Mouse (Mus musculus): Measurements from ENCODE around the gene Rspry1. TPM values are rescaled to one million over a fixed set of nuclear protein-coding genes. Genes with fewer than 3 reads are reported as not detected.

Gene Rspry1
- polyA plus RNA-seq, 1 experiment from 2014 or later = 54.4 TPM

DNA sequence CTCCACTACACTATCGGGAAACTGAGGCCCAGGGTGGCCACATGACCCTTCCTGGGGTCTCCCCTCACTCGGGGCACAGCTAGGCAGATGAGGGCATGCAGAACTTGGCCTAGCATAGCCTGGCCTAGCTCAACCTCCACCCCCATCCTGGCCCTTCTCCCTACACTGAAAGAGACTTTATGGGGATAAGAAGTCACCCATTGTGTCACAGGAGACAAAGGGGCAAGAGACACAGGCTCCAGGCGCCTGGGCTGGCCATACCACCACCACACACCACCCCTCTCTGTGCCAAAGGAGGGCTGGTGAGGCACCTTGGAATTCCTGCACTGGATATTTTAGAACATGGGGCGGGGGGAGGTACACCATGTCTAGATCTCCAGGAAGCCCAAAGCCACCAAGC, 82.5 kb downstream of the Rspry1 start:
- Histone ChIP-seq H3K4me3 (replicated peaks; ENCODE audit: low read depth, low read length) (no peak overlapping the region), H3K27me3 (ENCODE audit: control insufficient read depth, insufficient read depth, low read length) (no peaks in the 10 kb centered on the region), H3K4me1 (ENCODE audit: control insufficient read depth, insufficient read depth, low read length) (no peaks in the 10 kb centered on the region), H3K9ac (replicated peaks; ENCODE audit: low read length) (no peak overlapping the region), H3K36me3 (ENCODE audit: control insufficient read depth, insufficient read depth, low read length) (no peaks in the 10 kb centered on the region), H3K27ac (replicated peaks; ENCODE audit: low read depth, low read length) (no peak overlapping the region), H3K4me2 (ENCODE audit: low read length) (no peak overlapping the region), H3K9me3 (ENCODE audit: control insufficient read depth, low read length) (no peaks in the 10 kb centered on the region)
- ATAC-seq (ENCODE audit: low FRiP score, low TSS enrichment) (no peak), DNase-seq (no peak)
- 68% methylated on average over 4 of the region's 4 CpGs for WGBS

DNA sequence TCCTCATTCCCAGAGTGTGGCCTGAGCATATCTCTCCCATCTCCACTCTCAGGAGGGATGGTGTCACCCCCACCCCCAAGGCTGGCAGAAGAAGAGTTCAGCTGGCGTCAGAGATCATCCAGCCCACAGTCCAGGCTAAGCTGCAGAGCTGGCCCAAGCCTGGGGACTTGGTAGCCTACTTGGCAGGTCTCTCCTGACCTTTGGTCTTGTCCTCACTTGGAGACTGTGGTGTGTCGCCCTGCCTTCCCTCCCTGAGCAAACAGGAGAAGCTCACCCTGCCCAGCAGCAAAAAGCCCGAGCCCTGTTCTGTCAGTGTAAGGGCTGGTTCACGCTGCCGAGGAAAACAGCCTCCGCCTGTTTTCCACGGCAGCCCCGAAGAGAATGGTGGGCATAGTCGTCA, 84.2 kb downstream of the Rspry1 start:
- no peak for DNase-seq
- Histone ChIP-seq H3K4me2 (ENCODE audit: low read length) (no peak overlapping the region), H3K36me3 (ENCODE audit: control insufficient read depth, insufficient read depth, low read length) (no peaks in the 10 kb centered on the region), H3K4me1 (ENCODE audit: control insufficient read depth, insufficient read depth, low read length) (no peaks in the 10 kb centered on the region), H3K27ac (replicated peaks; ENCODE audit: low read depth, low read length) (no peak overlapping the region), H3K27me3 (ENCODE audit: control insufficient read depth, insufficient read depth, low read length) (no peaks in the 10 kb centered on the region), H3K9me3 (ENCODE audit: control insufficient read depth, low read length) (no peaks in the 10 kb centered on the region), H3K9ac (replicated peaks; ENCODE audit: low read length) (no peak overlapping the region), H3K4me3 (replicated peaks; ENCODE audit: low read depth, low read length) (no peak overlapping the region)
- WGBS = 76% methylated on average over 9 of the region's 9 CpGs
- no peak for ATAC-seq (ENCODE audit: low FRiP score, low TSS enrichment)

DNA sequence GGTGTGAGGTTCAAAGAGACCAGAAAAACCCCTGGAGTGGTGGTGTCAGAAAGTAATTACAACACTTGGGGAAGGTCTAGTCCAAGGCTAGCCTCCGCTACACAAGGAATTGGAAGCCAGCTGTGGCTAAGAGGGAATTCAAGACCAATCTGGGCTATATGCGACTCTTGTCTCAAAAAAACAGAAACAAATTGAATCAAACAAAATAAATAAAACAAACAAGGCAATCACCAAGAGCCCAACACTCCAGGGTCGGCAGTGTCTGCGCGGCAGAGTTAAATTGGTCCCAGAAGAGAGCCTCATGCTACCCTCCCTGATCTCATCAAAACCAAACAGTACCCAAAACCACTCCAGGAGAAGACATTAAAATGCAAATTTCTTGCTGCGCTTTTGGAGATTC, 93.0 kb downstream of the Rspry1 start:
- peaks cover 43% of the 10 kb centered on the region for H3K27me3 ChIP-seq (ENCODE audit: control insufficient read depth, insufficient read depth, low read length)
- DNase-seq (no peak), ATAC-seq (ENCODE audit: low FRiP score, low TSS enrichment) (no peak)
- no peak overlapping the region for H3K27ac ChIP-seq (replicated peaks; ENCODE audit: low read depth, low read length)
- H3K4me2 ChIP-seq (ENCODE audit: low read length) = no peak overlapping the region
- H3K4me3 ChIP-seq (replicated peaks; ENCODE audit: low read depth, low read length) = no peak overlapping the region
- H3K9ac ChIP-seq (replicated peaks; ENCODE audit: low read length) = no peak overlapping the region
- H3K9me3 ChIP-seq (ENCODE audit: control insufficient read depth, low read length) = no peaks in the 10 kb centered on the region
- 3% methylated on average over 6 of the region's 6 CpGs for WGBS
- H3K4me1 ChIP-seq (ENCODE audit: control insufficient read depth, insufficient read depth, low read length) = peaks cover 12% of the 10 kb centered on the region
- H3K36me3 ChIP-seq (ENCODE audit: control insufficient read depth, insufficient read depth, low read length) = no peaks in the 10 kb centered on the region

DNA sequence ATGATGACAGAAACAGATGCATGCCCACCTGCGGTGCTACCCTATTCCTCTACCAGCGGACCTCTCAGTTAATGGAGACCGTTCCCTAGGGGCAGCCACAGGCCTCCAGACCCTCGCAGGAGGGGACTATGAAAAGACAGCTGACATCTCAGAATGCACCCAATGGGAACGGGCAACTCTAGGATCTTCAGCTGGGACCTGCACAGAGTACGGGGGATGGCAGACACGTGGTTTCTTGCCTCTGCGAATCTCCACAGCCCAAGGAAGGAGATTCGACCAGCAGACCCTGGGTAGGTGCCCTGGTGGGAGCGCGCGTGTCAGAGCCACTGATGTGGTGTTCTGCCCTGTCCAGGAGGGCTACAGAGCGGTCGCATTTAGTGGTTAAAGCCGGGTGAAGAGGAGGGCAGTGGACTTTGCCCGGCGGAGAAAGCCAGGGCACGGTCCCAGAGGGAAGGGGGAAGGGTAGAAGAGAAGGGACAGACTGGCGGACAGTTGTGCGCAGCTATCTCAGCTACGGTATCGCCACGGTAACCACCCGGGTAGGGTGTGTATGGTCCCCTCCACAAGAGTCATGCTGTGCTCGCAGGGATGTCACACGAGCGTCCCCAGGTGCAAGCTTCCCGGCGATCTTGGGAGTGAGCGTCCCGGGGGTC, 93.7 kb downstream of the Rspry1 start:
- Histone ChIP-seq H3K4me3 (replicated peaks; ENCODE audit: low read depth, low read length) (peak overlapping the region; percentile 38), H3K27me3 (ENCODE audit: control insufficient read depth, insufficient read depth, low read length) (peaks cover 43% of the 10 kb centered on the region), H3K9ac (replicated peaks; ENCODE audit: low read length) (peak overlapping the region; percentile 40; the same call in 1 of the 2 replicates), H3K4me2 (ENCODE audit: low read length) (peak overlapping the region; percentile 68), H3K9me3 (ENCODE audit: control insufficient read depth, low read length) (no peaks in the 10 kb centered on the region), H3K27ac (replicated peaks; ENCODE audit: low read depth, low read length) (no peak overlapping the region), H3K4me1 (ENCODE audit: control insufficient read depth, insufficient read depth, low read length) (peaks cover 12% of the 10 kb centered on the region), H3K36me3 (ENCODE audit: control insufficient read depth, insufficient read depth, low read length) (no peaks in the 10 kb centered on the region)
- under 1% methylated on average over 31 of the region's 31 CpGs for WGBS
- peak; percentile 34 for ATAC-seq (ENCODE audit: low FRiP score, low TSS enrichment)
- DNase-seq = peak; percentile 36

GRCm38 (mm10) chr8:94695994-94696384, 94.3 kb downstream of the Rspry1 start, which contains the start of gene Pllp:
TSS of gene Pllp (minus strand) at chr8:94696278.
- under 1% methylated on average over 41 of the region's 41 CpGs for WGBS
- H3K27me3 ChIP-seq (ENCODE audit: control insufficient read depth, insufficient read depth, low read length) = peaks cover 43% of the 10 kb centered on the region
- no peaks in the 10 kb centered on the region for H3K36me3 ChIP-seq (ENCODE audit: control insufficient read depth, insufficient read depth, low read length)
- peak; percentile 37 for ATAC-seq (ENCODE audit: low FRiP score, low TSS enrichment)
- peak within 1 kb of the TSS; percentile 68 for H3K4me2 ChIP-seq (ENCODE audit: low read length)
- no peak within 1 kb of the TSS for H3K27ac ChIP-seq (replicated peaks; ENCODE audit: low read depth, low read length)
- no peaks in the 10 kb centered on the region for H3K9me3 ChIP-seq (ENCODE audit: control insufficient read depth, low read length)
- peak within 1 kb of the TSS; percentile 40; the same call in 1 of the 2 replicates for H3K9ac ChIP-seq (replicated peaks; ENCODE audit: low read length)
- H3K4me3 ChIP-seq (replicated peaks; ENCODE audit: low read depth, low read length) = peak within 1 kb of the TSS; percentile 38
- DNase-seq = peak; percentile 73
- H3K4me1 ChIP-seq (ENCODE audit: control insufficient read depth, insufficient read depth, low read length) = peaks cover 12% of the 10 kb centered on the region

- Histone ChIP-seq H3K27me3 (ENCODE audit: control insufficient read depth, insufficient read depth, low read length) (peaks cover 43% of the 10 kb centered on the region), H3K9ac (replicated peaks; ENCODE audit: low read length) (no peak overlapping the region), H3K4me1 (ENCODE audit: control insufficient read depth, insufficient read depth, low read length) (peaks cover 12% of the 10 kb centered on the region), H3K27ac (replicated peaks; ENCODE audit: low read depth, low read length) (no peak overlapping the region), H3K4me2 (ENCODE audit: low read length) (peak overlapping the region; percentile 68), H3K36me3 (ENCODE audit: control insufficient read depth, insufficient read depth, low read length) (no peaks in the 10 kb centered on the region), H3K9me3 (ENCODE audit: control insufficient read depth, low read length) (no peaks in the 10 kb centered on the region), H3K4me3 (replicated peaks; ENCODE audit: low read depth, low read length) (no peak overlapping the region; the same call in 1 of the 2 replicates)
- ATAC-seq (ENCODE audit: low FRiP score, low TSS enrichment) (no peak), DNase-seq (no peak)
- WGBS = 54% methylated on average over 3 of the region's 3 CpGs
Observed at GRCm38 (mm10) chr8:94696566-94696965, 94.8 kb downstream of the Rspry1 start.

DNA sequence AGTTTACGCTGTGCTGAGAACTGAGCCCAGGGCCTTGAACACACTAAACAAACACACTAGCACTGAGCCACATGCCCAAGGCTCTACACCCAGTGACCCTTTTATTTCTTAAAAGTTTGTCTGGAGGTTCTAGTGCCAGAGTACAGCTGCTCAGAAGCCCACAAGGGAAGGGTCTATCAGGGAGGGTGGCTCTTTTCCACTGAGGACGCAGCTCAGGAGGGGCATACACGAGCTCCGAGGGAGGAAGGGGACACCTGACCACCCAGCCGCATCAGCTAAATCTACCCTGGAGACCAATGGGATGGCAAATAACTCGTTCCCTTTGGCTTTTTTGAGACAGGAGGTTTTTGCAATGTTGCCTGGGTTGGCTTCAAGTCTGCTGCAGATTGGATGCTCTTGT, 96.2 kb downstream of the Rspry1 start:
- ATAC-seq (ENCODE audit: low FRiP score, low TSS enrichment) (no peak), DNase-seq (no peak)
- Histone ChIP-seq H3K4me3 (replicated peaks; ENCODE audit: low read depth, low read length) (no peak overlapping the region), H3K4me1 (ENCODE audit: control insufficient read depth, insufficient read depth, low read length) (peaks cover 12% of the 10 kb centered on the region), H3K36me3 (ENCODE audit: control insufficient read depth, insufficient read depth, low read length) (no peaks in the 10 kb centered on the region), H3K9ac (replicated peaks; ENCODE audit: low read length) (no peak overlapping the region), H3K4me2 (ENCODE audit: low read length) (no peak overlapping the region), H3K27me3 (ENCODE audit: control insufficient read depth, insufficient read depth, low read length) (peaks cover 43% of the 10 kb centered on the region), H3K27ac (replicated peaks; ENCODE audit: low read depth, low read length) (no peak overlapping the region), H3K9me3 (ENCODE audit: control insufficient read depth, low read length) (no peaks in the 10 kb centered on the region)
- WGBS = 76% methylated on average over 6 of the region's 6 CpGs

- 57% methylated on average over 16 of the region's 16 CpGs for WGBS
- no peak for DNase-seq
- no peak for ATAC-seq (ENCODE audit: low FRiP score, low TSS enrichment)
- H3K4me2 ChIP-seq (ENCODE audit: low read length) = no peak overlapping the region
- H3K27me3 ChIP-seq (ENCODE audit: control insufficient read depth, insufficient read depth, low read length) = peaks cover 34% of the 10 kb centered on the region
- no peak overlapping the region for H3K9ac ChIP-seq (replicated peaks; ENCODE audit: low read length)
- no peaks in the 10 kb centered on the region for H3K36me3 ChIP-seq (ENCODE audit: control insufficient read depth, insufficient read depth, low read length)
- H3K4me1 ChIP-seq (ENCODE audit: control insufficient read depth, insufficient read depth, low read length) = peaks cover 12% of the 10 kb centered on the region
- H3K27ac ChIP-seq (replicated peaks; ENCODE audit: low read depth, low read length) = no peak overlapping the region
- no peak overlapping the region for H3K4me3 ChIP-seq (replicated peaks; ENCODE audit: low read depth, low read length)
- H3K9me3 ChIP-seq (ENCODE audit: control insufficient read depth, low read length) = no peaks in the 10 kb centered on the region
Observed at GRCm38 (mm10) chr8:94699366-94699765, 97.6 kb downstream of the Rspry1 start.

DNA sequence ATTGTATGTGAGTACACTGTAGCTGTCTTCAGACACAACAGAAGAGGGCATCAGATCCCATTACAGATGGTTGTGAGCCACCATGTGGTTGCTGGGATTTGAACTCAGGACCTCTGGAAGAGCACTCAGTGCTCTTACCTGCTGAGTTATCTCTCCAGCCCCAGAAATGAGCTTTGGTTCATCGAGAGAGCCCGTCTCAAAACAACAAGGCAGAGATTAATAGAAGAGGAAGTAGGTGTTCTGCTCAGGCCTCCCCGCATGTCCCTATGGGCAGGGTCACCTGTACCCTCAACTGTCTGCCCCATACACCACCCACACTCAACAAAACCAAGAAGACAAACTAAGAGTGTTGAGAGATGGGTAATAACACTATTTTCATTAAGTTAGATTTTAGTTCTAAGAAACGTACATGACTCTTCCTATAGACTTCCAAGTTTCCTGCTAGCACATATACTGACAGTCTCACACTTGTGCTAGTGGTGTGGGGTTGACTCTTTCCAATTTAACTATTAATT, 98.7 kb downstream of the Rspry1 start:
- 87% methylated on average over 4 of the region's 4 CpGs for WGBS

More for the DNA sequence above, 98.7 kb downstream of the Rspry1 start:
- peaks cover 23% of the 10 kb centered on the region for H3K27me3 ChIP-seq (ENCODE audit: control insufficient read depth, insufficient read depth, low read length)
- no peaks in the 10 kb centered on the region for H3K36me3 ChIP-seq (ENCODE audit: control insufficient read depth, insufficient read depth, low read length)
- ATAC-seq (ENCODE audit: low FRiP score, low TSS enrichment) = no peak
- no peak overlapping the region for H3K27ac ChIP-seq (replicated peaks; ENCODE audit: low read depth, low read length)
- DNase-seq = no peak
- no peak overlapping the region for H3K9ac ChIP-seq (replicated peaks; ENCODE audit: low read length)
- H3K4me1 ChIP-seq (ENCODE audit: control insufficient read depth, insufficient read depth, low read length) = peaks cover 7% of the 10 kb centered on the region
- no peak overlapping the region for H3K4me2 ChIP-seq (ENCODE audit: low read length)
- H3K9me3 ChIP-seq (ENCODE audit: control insufficient read depth, low read length) = no peaks in the 10 kb centered on the region
- no peak overlapping the region for H3K4me3 ChIP-seq (replicated peaks; ENCODE audit: low read depth, low read length)
